Mouse (Mus musculus) liver, postnatal 0 days (tissue): ENCODE measurements around the gene Rnf115. TPM values are rescaled to one million over a fixed set of nuclear protein-coding genes. Genes with fewer than 3 reads are reported as not detected.
A peak's percentile ranks its signal among the peaks of the same experiment; 100 is the strongest.

Source experiments
- ATAC-seq: fragments of 200-750 bp; cut with Nextera tagmentation; 2 replicates; pipeline ENCODE4 v1.8.0; 2017; ENCODE audit warnings: mild to moderate bottlenecking, moderate library complexity
- DNase-seq: peaks from one replicate; pipeline ENCODE4 v3.0.0-alpha.2; 2016
- H3K27ac ChIP-seq: fragments of 300-500 bp; sonication (generic); 2 replicates; pipeline ENCODE4 v1.5.1; 2014; ENCODE audit warnings: antibody characterized with exemption, moderate library complexity, mild to moderate bottlenecking, low read depth
- H3K27me3 ChIP-seq: fragments of 300-500 bp; sonication (generic); 2 replicates; pipeline ENCODE4 v1.6.1; 2014; ENCODE audit warnings: low read length, control low read depth, mixed read lengths; ENCODE audit not compliant: insufficient read depth
- H3K36me3 ChIP-seq: fragments of 300-500 bp; sonication (generic); replicated peaks from 2 replicates; pipeline ENCODE4 v1.6.1; 2014; ENCODE audit warnings: mild to moderate bottlenecking, control low read depth, low read length, moderate library complexity, mixed read lengths; ENCODE audit not compliant: insufficient read depth
- H3K4me1 ChIP-seq: fragments of 300-500 bp; sonication (generic); 2 replicates; pipeline ENCODE4 v1.6.1; 2014; ENCODE audit warnings: antibody characterized with exemption, mild to moderate bottlenecking, control low read depth; ENCODE audit not compliant: insufficient read depth
- H3K4me2 ChIP-seq: fragments of 300-500 bp; sonication (generic); 2 replicates; pipeline ENCODE4 v1.6.1; 2014; ENCODE audit warnings: low read depth, mild to moderate bottlenecking, low read length, moderate library complexity, mixed read lengths
- H3K4me3 ChIP-seq: fragments of 300-500 bp; sonication (generic); 2 replicates; pipeline ENCODE4 v1.5.1; 2014; ENCODE audit warnings: low read depth, low read length
- H3K9ac ChIP-seq: fragments of 300-500 bp; sonication (generic); replicated peaks from 2 replicates; pipeline ENCODE4 v1.6.1; 2014; ENCODE audit warnings: mild to moderate bottlenecking, moderate library complexity
- H3K9me3 ChIP-seq: fragments of 300-500 bp; sonication (generic); 2 replicates; pipeline ENCODE4 v1.6.1; 2016; ENCODE audit warnings: mild to moderate bottlenecking, control low read depth, low read length, mixed read lengths
- CTCF ChIP-seq: sonication (generic); IDR thresholded peaks from 2 replicates; pipeline ENCODE4 v1.5.1; 2016; ENCODE audit warnings: antibody characterized with exemption, low read depth
- EP300 ChIP-seq: IDR thresholded peaks from 2 replicates; pipeline ENCODE4 v1.6.1; 2016; ENCODE audit warnings: antibody characterized with exemption, low read depth, mild to moderate bottlenecking
- WGBS: fragments of 180-500 bp; shearing (Covaris S2); extraction: QIAGEN DNeasy Blood & Tissue Kit; methylation state at CpG from one replicate; pipeline ENCODE4 v1.1.7; 2014; ENCODE audit not compliant: insufficient replicate concordance; 5-methylcytosine and 5-hydroxymethylcytosine counted together
- polyA plus RNA-seq: library from polyadenylated mRNA; unstranded; fragments of >200 nt; fragmentation: Nextera tagmentation; extraction: Ambion mirVana; gene quantifications from 2 replicates; pipeline ENCODE4 v1.2.1, GENCODE M21; 2015

Gene Rnf115
- polyA plus RNA-seq, 1 experiment from 2014 or later: 28.6 TPM

DNA sequence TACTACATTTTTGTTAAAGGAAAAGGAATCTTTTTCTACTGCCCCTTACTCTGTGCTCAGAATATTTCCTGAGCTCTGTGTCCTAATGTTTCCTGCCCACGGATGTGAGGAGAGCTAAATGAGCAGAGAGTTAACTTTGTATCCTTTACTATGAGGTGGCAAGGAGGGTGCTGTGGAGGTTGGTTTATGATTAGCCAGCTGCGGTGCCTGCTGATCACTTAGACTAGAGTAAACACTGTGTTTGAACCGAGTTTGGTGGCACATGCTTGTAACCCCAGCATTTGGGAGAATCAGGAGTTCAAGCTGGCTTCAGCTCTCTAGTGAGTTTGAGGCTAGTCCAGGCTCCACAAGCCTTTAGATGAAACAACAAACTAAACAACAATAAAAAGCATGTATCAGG is 49.7 kb downstream of the Rnf115 start:
- no peak for TF ChIP-seq EP300
- TF ChIP-seq CTCF: no peak
- DNase-seq (peak; percentile 25), ATAC-seq (peak; percentile 88)
- 50% methylated on average over 3 of the region's 3 CpGs for WGBS
- no peak overlapping the region for H3K9ac ChIP-seq
- no peak overlapping the region; the same call in 1 of the 2 replicates for H3K4me2 ChIP-seq
- no peaks in the 10 kb centered on the region for H3K27me3 ChIP-seq
- 0 out of 2 replicates have a peak overlapping the region, but pooled peaks have one; percentile 56 for H3K27ac ChIP-seq
- no peaks in the 10 kb centered on the region for H3K9me3 ChIP-seq
- 0 out of 2 replicates have a peak, but pooled peaks cover 2% of the 10 kb centered on the region for H3K4me1 ChIP-seq
- H3K36me3 ChIP-seq: peaks cover 2% of the 10 kb centered on the region; the same call in 1 of the 2 replicates
- no peak overlapping the region for H3K4me3 ChIP-seq

DNA sequence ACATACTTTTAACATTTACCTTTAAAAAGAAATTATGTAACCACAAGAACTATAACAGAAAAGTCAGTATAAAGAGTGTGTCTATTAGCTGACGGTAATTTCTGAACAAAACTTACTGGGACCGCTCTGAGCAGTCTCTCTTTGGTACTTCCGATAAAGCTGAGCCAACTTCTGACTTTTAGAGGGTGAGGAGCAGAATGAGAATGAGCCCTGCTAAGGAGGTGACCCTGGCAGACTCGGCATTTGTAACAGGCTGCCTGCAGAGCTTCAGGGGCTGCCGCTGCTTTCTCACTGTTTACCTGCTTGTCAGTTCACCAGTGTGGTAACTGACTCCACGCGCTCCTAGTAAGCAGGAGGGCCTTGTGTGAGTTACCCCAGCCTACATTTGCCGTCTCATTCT is 54.8 kb downstream of the Rnf115 start:
- Histone ChIP-seq H3K27ac (no peak overlapping the region), H3K4me3 (no peak overlapping the region), H3K4me1 (no peaks in the 10 kb centered on the region), H3K9ac (no peak overlapping the region), H3K27me3 (no peaks in the 10 kb centered on the region), H3K4me2 (no peak overlapping the region), H3K36me3 (peaks cover 21% of the 10 kb centered on the region), H3K9me3 (no peaks in the 10 kb centered on the region)
- 73% methylated on average over 8 of the region's 8 CpGs for WGBS
- ATAC-seq (no peak), DNase-seq (no peak)
- TF ChIP-seq EP300 (no peak), CTCF (no peak)

DNA sequence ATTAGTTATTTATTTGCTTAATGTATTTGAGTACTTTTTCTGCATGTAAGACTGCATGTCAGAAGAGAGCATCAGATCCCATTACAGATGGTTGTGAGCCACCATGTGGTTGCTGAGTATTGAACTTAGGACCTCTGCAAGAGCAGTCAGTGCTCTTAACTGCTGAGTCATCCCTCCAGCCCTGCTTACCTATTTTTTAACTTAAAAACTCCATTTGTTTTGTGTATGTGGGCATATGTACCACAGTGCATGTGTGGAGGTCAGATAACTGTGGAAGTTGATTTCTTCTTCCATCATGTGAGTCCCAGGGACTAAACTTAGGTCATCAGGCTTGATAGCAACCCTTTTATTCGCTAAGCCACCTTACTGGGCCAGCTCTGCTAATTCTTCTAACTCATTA is 60.3 kb downstream of the Rnf115 start:
- ATAC-seq: no peak
- no peak for TF ChIP-seq EP300
- 0 out of 2 replicates have a peak, but pooled peaks have one; percentile 2 for TF ChIP-seq CTCF
- Histone ChIP-seq H3K4me3 (no peak overlapping the region), H3K27ac (no peak overlapping the region), H3K9ac (no peak overlapping the region), H3K36me3 (peaks cover 43% of the 10 kb centered on the region), H3K4me2 (no peak overlapping the region), H3K4me1 (no peaks in the 10 kb centered on the region), H3K27me3 (no peaks in the 10 kb centered on the region), H3K9me3 (no peaks in the 10 kb centered on the region)
- WGBS: 58% methylated on average over 1 of the region's 1 CpGs
- no peak for DNase-seq

DNA sequence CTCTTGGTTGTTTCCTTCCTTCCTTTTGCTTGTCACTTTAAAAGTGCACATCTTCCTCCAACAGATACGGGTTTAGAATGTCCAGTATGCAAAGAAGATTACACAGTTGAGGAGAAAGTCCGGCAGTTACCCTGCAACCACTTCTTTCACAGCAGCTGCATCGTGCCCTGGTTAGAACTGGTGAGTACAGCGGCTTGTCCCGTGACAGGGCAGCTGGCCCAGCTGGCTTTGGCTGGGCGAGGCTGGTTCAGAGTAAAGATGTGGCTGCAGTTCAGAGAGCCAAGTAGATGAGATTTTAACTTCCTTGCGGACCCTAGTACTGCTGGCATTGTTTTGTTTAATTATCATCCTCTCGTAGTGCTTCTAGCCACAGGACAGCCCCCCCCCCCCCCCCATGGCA is 61.0 kb downstream of the Rnf115 start:
- no peak for DNase-seq
- no peak for ATAC-seq
- WGBS: 79% methylated on average over 8 of the region's 8 CpGs
- peaks cover 47% of the 10 kb centered on the region for H3K36me3 ChIP-seq
- H3K27ac ChIP-seq: no peak overlapping the region
- no peaks in the 10 kb centered on the region for H3K9me3 ChIP-seq
- H3K9ac ChIP-seq: no peak overlapping the region
- no peaks in the 10 kb centered on the region for H3K4me1 ChIP-seq
- no peaks in the 10 kb centered on the region for H3K27me3 ChIP-seq
- H3K4me3 ChIP-seq: no peak overlapping the region
- no peak overlapping the region for H3K4me2 ChIP-seq
- TF ChIP-seq CTCF: no peak

DNA sequence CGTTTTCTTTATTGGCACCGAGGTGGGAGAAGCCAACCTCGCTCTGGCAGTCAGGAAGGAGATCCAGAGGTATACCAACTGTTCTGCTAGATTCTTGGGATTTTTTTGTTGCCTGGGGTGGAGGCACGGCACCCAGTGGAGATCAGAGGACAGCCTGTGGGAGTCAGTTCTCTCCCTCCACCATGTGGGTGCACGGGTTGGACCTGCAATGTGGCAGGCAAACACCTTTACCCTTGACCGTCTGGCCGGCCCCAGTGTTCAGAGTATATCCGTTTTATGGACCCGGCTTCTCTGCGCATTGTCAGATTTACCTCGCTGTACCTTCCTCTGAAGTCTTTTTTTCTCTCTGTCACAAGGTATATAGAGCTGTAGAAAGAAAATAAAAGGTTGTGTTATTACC is 72.8 kb downstream of the Rnf115 start:
- Histone ChIP-seq H3K9ac (no peak overlapping the region), H3K4me2 (no peak overlapping the region), H3K36me3 (no peaks in the 10 kb centered on the region), H3K4me1 (no peaks in the 10 kb centered on the region), H3K27me3 (no peaks in the 10 kb centered on the region), H3K4me3 (no peak overlapping the region), H3K9me3 (no peaks in the 10 kb centered on the region), H3K27ac (0 out of 2 replicates have a peak overlapping the region, but pooled peaks have one; percentile 16)
- TF ChIP-seq CTCF (no peak), EP300 (no peak)
- DNase-seq (peak; percentile 31), ATAC-seq (peak; percentile 82)
- 63% methylated on average over 11 of the region's 11 CpGs for whole genome bisulfite sequencing

DNA sequence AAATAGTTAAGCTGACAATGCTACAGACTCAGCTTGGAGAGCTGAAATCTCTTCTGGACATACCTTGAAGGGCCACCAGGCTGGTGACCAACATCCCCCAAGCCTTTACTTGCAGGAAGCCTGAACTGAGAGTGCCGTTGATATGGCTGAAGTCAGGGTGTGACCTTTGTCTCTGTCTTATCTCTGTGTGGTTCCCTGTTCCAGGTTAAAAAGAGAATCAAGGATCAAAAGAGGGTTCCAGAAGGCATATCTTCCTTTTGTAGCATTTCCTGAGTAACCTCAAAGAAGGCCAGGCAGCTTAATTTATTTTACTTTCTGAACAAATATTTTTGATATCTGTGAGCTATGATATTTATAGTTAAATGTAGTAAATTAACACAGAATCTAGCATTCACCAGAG is 74.8 kb downstream of the Rnf115 start:
- H3K4me1 ChIP-seq: no peaks in the 10 kb centered on the region
- H3K4me3 ChIP-seq: no peak overlapping the region
- WGBS: 25% methylated on average over 1 of the region's 1 CpGs
- H3K36me3 ChIP-seq: no peaks in the 10 kb centered on the region
- H3K9ac ChIP-seq: no peak overlapping the region
- no peak for TF ChIP-seq EP300
- H3K27me3 ChIP-seq: no peaks in the 10 kb centered on the region
- ATAC-seq: no peak
- no peaks in the 10 kb centered on the region for H3K9me3 ChIP-seq
- H3K27ac ChIP-seq: no peak overlapping the region
- DNase-seq: no peak
- H3K4me2 ChIP-seq: no peak overlapping the region

DNA sequence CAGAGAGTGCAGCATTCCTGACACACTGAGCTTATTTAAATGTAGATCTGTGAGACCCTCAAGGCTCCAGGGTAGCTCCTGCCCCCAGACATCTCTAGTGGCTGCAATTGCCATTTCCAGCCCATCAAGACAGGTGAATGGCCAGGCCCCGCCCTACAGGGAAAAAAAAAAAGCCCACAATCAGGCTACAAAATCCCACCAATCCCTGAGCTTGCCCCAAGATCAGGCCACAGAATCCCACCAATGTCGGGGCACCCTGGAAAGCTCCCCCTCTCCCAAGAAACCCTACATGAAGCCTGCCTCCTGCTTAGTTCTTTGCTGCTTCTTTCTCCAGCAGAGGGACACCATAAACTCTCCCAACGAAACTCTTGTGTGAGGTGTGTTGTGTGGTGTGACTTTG is 80.7 kb downstream of the Rnf115 start:
- no peak for TF ChIP-seq CTCF
- no peaks in the 10 kb centered on the region for H3K9me3 ChIP-seq
- no peak overlapping the region for H3K27ac ChIP-seq
- no peak overlapping the region for H3K9ac ChIP-seq
- H3K4me3 ChIP-seq: no peak overlapping the region
- no peaks in the 10 kb centered on the region; the same call in 1 of the 2 replicates for H3K4me1 ChIP-seq
- ATAC-seq: no peak
- no peaks in the 10 kb centered on the region for H3K27me3 ChIP-seq
- WGBS: 84% methylated on average over 3 of the region's 3 CpGs
- H3K36me3 ChIP-seq: no peaks in the 10 kb centered on the region
- no peak for DNase-seq
- H3K4me2 ChIP-seq: no peak overlapping the region
